Mouse (Mus musculus): Measurements from ENCODE around the gene Zfand3. TPM values are rescaled to one million over a fixed set of nuclear protein-coding genes. Genes with fewer than 3 reads are reported as not detected.

Zfand3 gene
- polyA plus RNA-seq, 1 experiment from 2014 or later = 58.4 TPM

GRCm38 (mm10) chr17:30075896-30076295 is 71.4 kb downstream of the Zfand3 start:
- no peak for ATAC-seq
- no peak overlapping the region for H3K9ac ChIP-seq (replicated peaks; ENCODE audit: low read depth, low read length)
- no peak overlapping the region for H3K4me2 ChIP-seq (ENCODE audit: low read length)
- H3K9me3 ChIP-seq (ENCODE audit: control insufficient read depth, low read length) = no peaks in the 10 kb centered on the region
- no peak overlapping the region for H3K4me3 ChIP-seq (replicated peaks; ENCODE audit: low read length)
- peaks cover 4% of the 10 kb centered on the region; the same call in 1 of the 2 replicates for H3K4me1 ChIP-seq (replicated peaks; ENCODE audit: control insufficient read depth, insufficient read depth, low read length)
- WGBS = 25% methylated on average over 5 of the region's 5 CpGs
- no peak overlapping the region for H3K27ac ChIP-seq (ENCODE audit: low read length)
- H3K36me3 ChIP-seq (ENCODE audit: control insufficient read depth, insufficient read depth) = no peaks in the 10 kb centered on the region
- no peaks in the 10 kb centered on the region for H3K27me3 ChIP-seq (replicated peaks; ENCODE audit: control insufficient read depth, insufficient read depth, low read length)

- H3K4me2 ChIP-seq (ENCODE audit: low read length) = no peak overlapping the region
- no peaks in the 10 kb centered on the region for H3K36me3 ChIP-seq (ENCODE audit: control insufficient read depth, insufficient read depth)
- no peak overlapping the region for H3K9ac ChIP-seq (replicated peaks; ENCODE audit: low read depth, low read length)
- no peaks in the 10 kb centered on the region for H3K9me3 ChIP-seq (ENCODE audit: control insufficient read depth, low read length)
- H3K27ac ChIP-seq (ENCODE audit: low read length) = no peak overlapping the region
- no peak overlapping the region for H3K4me3 ChIP-seq (replicated peaks; ENCODE audit: low read length)
- peaks cover 7% of the 10 kb centered on the region; the same call in 1 of the 2 replicates for H3K4me1 ChIP-seq (replicated peaks; ENCODE audit: control insufficient read depth, insufficient read depth, low read length)
- 73% methylated on average over 4 of the region's 4 CpGs for WGBS
- no peaks in the 10 kb centered on the region for H3K27me3 ChIP-seq (replicated peaks; ENCODE audit: control insufficient read depth, insufficient read depth, low read length)
- no peak for ATAC-seq
Observed at GRCm38 (mm10) chr17:30084007-30084406, 79.5 kb downstream of the Zfand3 start.

GRCm38 (mm10) chr17:30086695-30087094 is 82.2 kb downstream of the Zfand3 start:
- Histone ChIP-seq H3K4me3 (replicated peaks; ENCODE audit: low read length) (no peak overlapping the region), H3K9me3 (ENCODE audit: control insufficient read depth, low read length) (no peaks in the 10 kb centered on the region), H3K27ac (ENCODE audit: low read length) (no peak overlapping the region), H3K9ac (replicated peaks; ENCODE audit: low read depth, low read length) (no peak overlapping the region), H3K4me1 (replicated peaks; ENCODE audit: control insufficient read depth, insufficient read depth, low read length) (peaks cover 7% of the 10 kb centered on the region; the same call in 1 of the 2 replicates), H3K27me3 (replicated peaks; ENCODE audit: control insufficient read depth, insufficient read depth, low read length) (no peaks in the 10 kb centered on the region), H3K4me2 (ENCODE audit: low read length) (no peak overlapping the region), H3K36me3 (ENCODE audit: control insufficient read depth, insufficient read depth) (no peaks in the 10 kb centered on the region)
- ATAC-seq = no peak
- WGBS = 92% methylated on average over 7 of the region's 7 CpGs

GRCm38 (mm10) chr17:30088431-30088830 is 83.9 kb downstream of the Zfand3 start:
- no peak overlapping the region for H3K27ac ChIP-seq (ENCODE audit: low read length)
- H3K4me2 ChIP-seq (ENCODE audit: low read length) = no peak overlapping the region
- no peaks in the 10 kb centered on the region for H3K27me3 ChIP-seq (replicated peaks; ENCODE audit: control insufficient read depth, insufficient read depth, low read length)
- no peak overlapping the region for H3K9ac ChIP-seq (replicated peaks; ENCODE audit: low read depth, low read length)
- H3K4me1 ChIP-seq (replicated peaks; ENCODE audit: control insufficient read depth, insufficient read depth, low read length) = peaks cover 7% of the 10 kb centered on the region; the same call in 1 of the 2 replicates
- H3K4me3 ChIP-seq (replicated peaks; ENCODE audit: low read length) = no peak overlapping the region
- ATAC-seq = no peak
- no peaks in the 10 kb centered on the region for H3K9me3 ChIP-seq (ENCODE audit: control insufficient read depth, low read length)
- WGBS = 94% methylated on average over 3 of the region's 3 CpGs
- no peaks in the 10 kb centered on the region for H3K36me3 ChIP-seq (ENCODE audit: control insufficient read depth, insufficient read depth)

GRCm38 (mm10) chr17:30090416-30090815 is 85.9 kb downstream of the Zfand3 start:
- WGBS = 72% methylated on average over 3 of the region's 3 CpGs
- ATAC-seq = no peak
- H3K36me3 ChIP-seq (ENCODE audit: control insufficient read depth, insufficient read depth) = no peaks in the 10 kb centered on the region
- H3K4me1 ChIP-seq (replicated peaks; ENCODE audit: control insufficient read depth, insufficient read depth, low read length) = peaks cover 5% of the 10 kb centered on the region; the same call in 1 of the 2 replicates
- no peak overlapping the region for H3K4me3 ChIP-seq (replicated peaks; ENCODE audit: low read length)
- H3K4me2 ChIP-seq (ENCODE audit: low read length) = no peak overlapping the region
- no peak overlapping the region for H3K27ac ChIP-seq (ENCODE audit: low read length)
- H3K9ac ChIP-seq (replicated peaks; ENCODE audit: low read depth, low read length) = no peak overlapping the region
- 0 out of 2 replicates have a peak, but pooled peaks cover under 1% of the 10 kb centered on the region for H3K9me3 ChIP-seq (ENCODE audit: control insufficient read depth, low read length)
- H3K27me3 ChIP-seq (replicated peaks; ENCODE audit: control insufficient read depth, insufficient read depth, low read length) = no peaks in the 10 kb centered on the region

GRCm38 (mm10) chr17:30093148-30093749 is 88.7 kb downstream of the Zfand3 start:
- Histone ChIP-seq H3K4me2 (ENCODE audit: low read length) (no peak overlapping the region), H3K9ac (replicated peaks; ENCODE audit: low read depth, low read length) (no peak overlapping the region), H3K4me1 (replicated peaks; ENCODE audit: control insufficient read depth, insufficient read depth, low read length) (no peaks in the 10 kb centered on the region), H3K27ac (ENCODE audit: low read length) (no peak overlapping the region), H3K9me3 (ENCODE audit: control insufficient read depth, low read length) (0 out of 2 replicates have a peak, but pooled peaks cover 3% of the 10 kb centered on the region), H3K27me3 (replicated peaks; ENCODE audit: control insufficient read depth, insufficient read depth, low read length) (no peaks in the 10 kb centered on the region), H3K36me3 (ENCODE audit: control insufficient read depth, insufficient read depth) (no peaks in the 10 kb centered on the region), H3K4me3 (replicated peaks; ENCODE audit: low read length) (no peak overlapping the region)
- WGBS = 100% methylated on average over 2 of the region's 2 CpGs
- ATAC-seq = no peak

GRCm38 (mm10) chr17:30097156-30097555 is 92.6 kb downstream of the Zfand3 start:
- 0 out of 2 replicates have a peak, but pooled peaks cover 3% of the 10 kb centered on the region for H3K9me3 ChIP-seq (ENCODE audit: control insufficient read depth, low read length)
- H3K27me3 ChIP-seq (replicated peaks; ENCODE audit: control insufficient read depth, insufficient read depth, low read length) = no peaks in the 10 kb centered on the region
- H3K27ac ChIP-seq (ENCODE audit: low read length) = no peak overlapping the region
- 83% methylated on average over 5 of the region's 5 CpGs for WGBS
- no peak overlapping the region for H3K9ac ChIP-seq (replicated peaks; ENCODE audit: low read depth, low read length)
- ATAC-seq = no peak
- no peaks in the 10 kb centered on the region for H3K36me3 ChIP-seq (ENCODE audit: control insufficient read depth, insufficient read depth)
- H3K4me2 ChIP-seq (ENCODE audit: low read length) = no peak overlapping the region
- peaks cover 4% of the 10 kb centered on the region; the same call in 1 of the 2 replicates for H3K4me1 ChIP-seq (replicated peaks; ENCODE audit: control insufficient read depth, insufficient read depth, low read length)
- H3K4me3 ChIP-seq (replicated peaks; ENCODE audit: low read length) = no peak overlapping the region

- Histone ChIP-seq H3K36me3 (ENCODE audit: control insufficient read depth, insufficient read depth) (no peaks in the 10 kb centered on the region), H3K4me3 (replicated peaks; ENCODE audit: low read length) (no peak overlapping the region), H3K4me2 (ENCODE audit: low read length) (no peak overlapping the region), H3K4me1 (replicated peaks; ENCODE audit: control insufficient read depth, insufficient read depth, low read length) (peaks cover 4% of the 10 kb centered on the region; the same call in 1 of the 2 replicates), H3K9ac (replicated peaks; ENCODE audit: low read depth, low read length) (no peak overlapping the region), H3K27me3 (replicated peaks; ENCODE audit: control insufficient read depth, insufficient read depth, low read length) (no peaks in the 10 kb centered on the region), H3K27ac (ENCODE audit: low read length) (no peak overlapping the region), H3K9me3 (ENCODE audit: control insufficient read depth, low read length) (0 out of 2 replicates have a peak, but pooled peaks cover 3% of the 10 kb centered on the region)
- WGBS = 81% methylated on average over 4 of the region's 4 CpGs
- no peak for ATAC-seq
Observed at GRCm38 (mm10) chr17:30097677-30098076, 93.1 kb downstream of the Zfand3 start.

GRCm38 (mm10) chr17:30099670-30100069 is 95.1 kb downstream of the Zfand3 start:
- Histone ChIP-seq H3K27me3 (replicated peaks; ENCODE audit: control insufficient read depth, insufficient read depth, low read length) (no peaks in the 10 kb centered on the region), H3K9ac (replicated peaks; ENCODE audit: low read depth, low read length) (no peak overlapping the region), H3K27ac (ENCODE audit: low read length) (no peak overlapping the region), H3K4me3 (replicated peaks; ENCODE audit: low read length) (no peak overlapping the region), H3K9me3 (ENCODE audit: control insufficient read depth, low read length) (0 out of 2 replicates have a peak, but pooled peaks cover 3% of the 10 kb centered on the region), H3K4me2 (ENCODE audit: low read length) (no peak overlapping the region), H3K36me3 (ENCODE audit: control insufficient read depth, insufficient read depth) (no peaks in the 10 kb centered on the region), H3K4me1 (replicated peaks; ENCODE audit: control insufficient read depth, insufficient read depth, low read length) (peaks cover 4% of the 10 kb centered on the region; the same call in 1 of the 2 replicates)
- WGBS = 69% methylated on average over 2 of the region's 2 CpGs
- ATAC-seq = no peak
